Mouse (Mus musculus): Measurements from ENCODE around the gene Sec24a. TPM values are rescaled to one million over a fixed set of nuclear protein-coding genes. Genes with fewer than 3 reads are reported as not detected.
"Not testable (repeated sequence)": the region's sequence is repeated elsewhere in the genome, so short reads cannot be mapped to it uniquely, and the experiment has no call there.

The Sec24a gene
- polyA plus RNA-seq, 1 experiment from 2014 or later = 12.8 TPM

DNA sequence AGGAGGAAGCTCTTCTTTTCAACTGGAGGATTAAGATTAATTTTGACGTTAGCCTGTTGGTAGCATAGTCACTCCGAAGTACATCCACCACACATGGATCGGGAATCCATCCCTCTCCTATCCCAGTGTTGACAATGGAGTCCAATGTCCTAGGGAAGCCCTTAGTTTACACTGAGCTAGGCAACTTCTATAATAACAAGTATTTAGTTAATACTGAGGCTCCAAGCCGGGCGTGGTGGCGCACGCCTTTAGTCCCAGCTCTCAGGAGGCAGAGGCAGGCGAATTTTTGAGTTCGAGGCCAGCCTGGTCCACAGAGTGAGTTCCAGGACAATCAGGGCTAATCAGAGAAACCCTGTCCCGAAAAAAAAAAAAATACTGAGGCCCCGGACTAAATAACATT lies 6.4 kb downstream of the Sec24a start:
- Histone ChIP-seq H3K4me1 (peaks cover 26% of the 10 kb centered on the region), H3K27me3 (ENCODE audit: poor library complexity, severe bottlenecking) (peaks cover 9% of the 10 kb centered on the region; the same call in 1 of the 2 replicates), H3K4me3 (peak overlapping the region; percentile 100), H3K9me3 (no peaks in the 10 kb centered on the region), H3K36me3 (replicated peaks) (peaks cover 2% of the 10 kb centered on the region; the same call in 1 of the 2 replicates), H3K27ac (peak overlapping the region; percentile 89)
- 76% methylated on average over 11 of the region's 11 CpGs for WGBS
- no peak for DNase-seq (ENCODE audit: extremely low spot score, low spot score)

DNA sequence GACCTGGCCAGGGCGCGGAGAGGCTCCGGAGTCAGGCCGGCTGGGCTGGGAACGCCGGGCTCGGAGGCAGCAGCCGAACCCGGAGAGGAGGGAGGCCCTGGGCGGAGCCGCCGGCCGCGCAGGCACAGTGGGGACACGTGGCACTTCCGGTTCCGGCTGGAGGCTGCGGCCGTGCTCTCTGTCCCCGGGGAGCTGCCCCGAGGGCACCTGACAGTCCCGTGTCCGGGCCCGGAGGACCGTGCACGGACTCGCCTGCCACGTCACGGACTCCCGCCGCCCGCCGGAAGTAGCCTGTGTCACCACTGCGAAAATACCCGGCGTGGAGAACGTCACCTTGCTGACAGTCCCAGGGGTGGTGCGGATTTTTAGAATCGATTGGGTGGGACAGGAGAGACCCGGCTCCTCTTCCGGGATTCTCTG lies 7.1 kb downstream of the Sec24a start:
- H3K27ac ChIP-seq = peak overlapping the region; percentile 89
- under 1% methylated on average over 41 of the region's 41 CpGs for WGBS

DNA sequence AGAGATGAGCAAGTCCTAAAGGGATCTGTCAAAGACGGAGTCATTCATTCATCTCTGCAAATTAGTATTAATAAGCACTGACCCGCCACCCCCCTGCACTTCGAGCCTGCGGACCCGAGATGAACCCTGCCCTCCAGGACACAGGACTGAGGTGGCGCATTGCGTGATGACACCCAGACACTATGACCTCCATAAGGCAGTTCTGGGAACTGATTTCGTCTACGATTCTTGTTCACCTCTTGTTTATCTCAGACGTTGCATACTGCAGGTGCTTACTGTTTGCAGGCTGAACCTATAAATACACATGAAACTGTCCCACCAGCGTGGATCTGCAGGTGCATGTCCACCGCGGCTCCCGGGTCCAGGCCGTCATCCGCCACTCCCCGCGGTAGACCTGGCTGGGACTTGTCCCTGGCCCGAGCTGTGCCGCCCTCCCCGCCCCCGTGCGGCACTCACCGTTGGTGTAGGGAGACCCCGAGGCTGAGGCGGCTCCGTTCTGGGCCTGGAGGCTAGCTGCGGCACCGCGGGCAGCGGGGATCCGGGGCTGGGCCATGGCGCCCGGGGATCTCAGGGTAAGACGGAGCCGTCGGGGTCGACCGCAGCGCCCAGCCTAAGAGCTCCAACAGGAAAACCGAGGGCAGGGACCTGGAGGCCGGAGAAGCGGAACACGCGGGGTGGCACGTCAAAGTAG lies 7.7 kb downstream of the Sec24a start:
- no peak for DNase-seq (ENCODE audit: extremely low spot score, low spot score)
- Histone ChIP-seq H3K4me1 (peaks cover 26% of the 10 kb centered on the region), H3K27me3 (ENCODE audit: poor library complexity, severe bottlenecking) (no peaks in the 10 kb centered on the region), H3K4me3 (peak overlapping the region; percentile 100), H3K27ac (peak overlapping the region; percentile 89), H3K9me3 (no peaks in the 10 kb centered on the region), H3K36me3 (replicated peaks) (peaks cover 2% of the 10 kb centered on the region; the same call in 1 of the 2 replicates)
- under 1% methylated on average over 46 of the region's 46 CpGs for WGBS

More for the DNA sequence above, 7.1 kb downstream of the Sec24a start:
- Histone ChIP-seq H3K9me3 (no peaks in the 10 kb centered on the region), H3K36me3 (replicated peaks) (peaks cover 2% of the 10 kb centered on the region; the same call in 1 of the 2 replicates), H3K4me1 (peaks cover 26% of the 10 kb centered on the region), H3K4me3 (peak overlapping the region; percentile 100), H3K27me3 (ENCODE audit: poor library complexity, severe bottlenecking) (peaks cover 3% of the 10 kb centered on the region; the same call in 1 of the 2 replicates)
- peak; percentile 88 for DNase-seq (ENCODE audit: extremely low spot score, low spot score)

DNA sequence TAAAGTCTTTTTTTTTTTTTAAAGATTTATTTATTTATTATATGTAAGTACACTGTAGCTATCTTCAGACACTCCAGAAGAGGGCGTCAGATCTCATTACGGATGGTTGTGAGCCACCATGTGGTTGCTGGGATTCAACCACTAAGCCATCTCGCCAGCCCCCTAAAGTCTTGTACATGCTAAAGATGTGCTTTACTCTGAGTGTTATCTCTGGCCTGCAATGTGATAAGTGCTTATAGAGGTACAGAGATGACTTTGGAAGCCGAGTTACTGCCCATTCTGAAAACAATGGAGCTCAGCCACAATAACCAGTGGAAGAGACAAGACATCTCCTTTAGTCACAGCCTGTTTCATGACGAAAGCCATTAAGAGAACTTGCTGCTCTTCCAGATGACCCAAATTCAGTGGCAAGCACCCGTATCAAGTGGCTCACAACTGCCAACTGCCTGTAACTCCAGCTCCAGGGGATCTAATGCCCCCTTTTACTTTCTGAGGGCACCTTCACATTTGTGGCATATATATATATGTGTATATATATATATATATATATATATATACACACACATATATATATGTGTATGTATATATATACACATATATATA lies 11.7 kb downstream of the Sec24a start:
- DNase-seq (ENCODE audit: extremely low spot score, low spot score); H3K27me3 ChIP-seq (ENCODE audit: poor library complexity, severe bottlenecking); H3K4me3 ChIP-seq; H3K9me3 ChIP-seq; H3K27ac ChIP-seq: not testable (repeated sequence)
- Histone ChIP-seq H3K36me3 (replicated peaks) (peaks cover 14% of the 10 kb centered on the region), H3K4me1 (peaks cover 19% of the 10 kb centered on the region)
- WGBS = 82% methylated on average over 6 of the region's 6 CpGs

DNA sequence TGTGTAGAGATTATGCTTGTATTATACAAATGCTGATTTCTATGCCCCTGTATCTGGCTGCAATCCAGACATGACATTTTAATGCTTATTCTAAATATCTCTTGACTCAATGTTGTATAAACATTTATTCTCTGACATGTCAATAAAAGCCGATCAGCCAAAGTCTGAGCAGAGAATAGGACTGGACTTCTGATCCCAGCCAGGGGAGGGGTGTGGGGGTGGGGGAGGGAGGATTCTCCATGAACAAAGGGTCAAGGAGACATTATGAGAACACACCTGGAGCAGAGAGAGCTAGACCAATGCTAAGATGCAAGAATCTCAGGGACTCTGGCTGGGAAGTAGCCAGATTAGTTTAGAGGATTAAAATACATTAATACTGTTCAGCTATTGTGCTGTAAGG lies 17.3 kb downstream of the Sec24a start:
- no peak overlapping the region for H3K4me3 ChIP-seq
- peaks cover 43% of the 10 kb centered on the region for H3K36me3 ChIP-seq (replicated peaks)
- no peak for DNase-seq (ENCODE audit: extremely low spot score, low spot score)
- H3K27me3 ChIP-seq (ENCODE audit: poor library complexity, severe bottlenecking) = no peaks in the 10 kb centered on the region
- H3K9me3 ChIP-seq = no peaks in the 10 kb centered on the region
- no peaks in the 10 kb centered on the region for H3K4me1 ChIP-seq
- WGBS = 92% methylated on average over 1 of the region's 1 CpGs
- no peak overlapping the region for H3K27ac ChIP-seq

DNA sequence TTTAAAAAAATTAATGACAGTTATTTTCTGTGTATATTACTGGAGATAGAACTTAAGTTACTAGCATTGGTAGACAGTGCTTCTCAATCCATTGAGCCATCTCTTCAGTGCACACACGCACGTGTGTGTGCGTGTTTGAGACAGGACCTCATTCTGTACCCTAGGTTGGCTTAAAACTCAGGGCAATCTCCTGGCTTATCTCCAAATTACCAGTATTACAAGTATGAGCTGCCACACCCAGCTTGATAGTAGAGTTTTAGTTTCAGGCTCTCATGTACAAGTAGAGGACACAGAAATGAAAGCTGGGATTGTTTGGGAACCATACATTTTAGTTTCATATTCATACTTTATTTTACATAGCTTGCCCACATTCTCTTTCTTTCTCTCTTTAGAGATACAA lies 22.7 kb downstream of the Sec24a start:
- H3K9me3 ChIP-seq = no peaks in the 10 kb centered on the region
- H3K27me3 ChIP-seq (ENCODE audit: poor library complexity, severe bottlenecking) = no peaks in the 10 kb centered on the region
- 95% methylated on average over 3 of the region's 3 CpGs for WGBS
- H3K4me3 ChIP-seq = no peak overlapping the region
- no peak for DNase-seq (ENCODE audit: extremely low spot score, low spot score)
- peaks cover 62% of the 10 kb centered on the region for H3K36me3 ChIP-seq (replicated peaks)
- H3K4me1 ChIP-seq = no peaks in the 10 kb centered on the region
- H3K27ac ChIP-seq = no peak overlapping the region

DNA sequence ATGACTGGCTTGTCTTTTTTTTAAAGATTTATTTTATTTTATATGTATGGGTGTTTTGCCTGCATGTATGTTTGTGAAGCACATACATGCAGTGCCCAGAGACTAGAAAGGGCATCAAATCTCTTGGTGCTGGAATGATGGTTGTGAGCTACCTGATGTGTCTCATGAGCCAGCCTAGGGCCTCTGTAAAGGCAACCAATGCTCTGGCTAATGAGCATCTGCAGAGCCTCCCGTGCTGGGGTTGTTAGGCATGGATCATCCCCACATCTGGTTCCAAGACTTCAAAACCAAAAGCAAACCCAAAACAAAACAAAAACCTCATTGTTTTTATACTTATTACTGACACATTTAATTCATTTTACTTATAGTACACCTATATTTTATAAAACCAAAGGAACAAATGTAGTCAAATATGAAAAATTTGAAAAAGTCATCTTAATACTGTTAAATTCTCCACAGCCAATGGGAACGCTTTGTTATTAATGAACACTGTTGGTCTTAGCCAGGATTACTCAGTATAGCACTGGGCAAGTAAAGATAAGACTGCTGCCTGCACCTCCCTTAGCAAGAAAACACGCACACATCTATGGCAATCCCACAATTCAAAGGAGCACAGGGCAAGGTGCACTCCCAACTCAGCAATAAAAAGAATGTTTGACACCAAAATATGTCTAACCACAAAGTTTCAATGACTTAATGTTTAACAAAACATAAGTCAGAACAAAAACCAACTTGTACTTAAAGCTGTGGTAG lies 24.6 kb downstream of the Sec24a start:
- H3K36me3 ChIP-seq (replicated peaks) = peaks cover 72% of the 10 kb centered on the region
- no peaks in the 10 kb centered on the region for H3K27me3 ChIP-seq (ENCODE audit: poor library complexity, severe bottlenecking)
- no peaks in the 10 kb centered on the region for H3K9me3 ChIP-seq
- H3K4me3 ChIP-seq = no peak overlapping the region
- no peak for DNase-seq (ENCODE audit: extremely low spot score, low spot score)
- 86% methylated on average over 3 of the region's 3 CpGs for WGBS
- H3K4me1 ChIP-seq = no peaks in the 10 kb centered on the region
- H3K27ac ChIP-seq = no peak overlapping the region

DNA sequence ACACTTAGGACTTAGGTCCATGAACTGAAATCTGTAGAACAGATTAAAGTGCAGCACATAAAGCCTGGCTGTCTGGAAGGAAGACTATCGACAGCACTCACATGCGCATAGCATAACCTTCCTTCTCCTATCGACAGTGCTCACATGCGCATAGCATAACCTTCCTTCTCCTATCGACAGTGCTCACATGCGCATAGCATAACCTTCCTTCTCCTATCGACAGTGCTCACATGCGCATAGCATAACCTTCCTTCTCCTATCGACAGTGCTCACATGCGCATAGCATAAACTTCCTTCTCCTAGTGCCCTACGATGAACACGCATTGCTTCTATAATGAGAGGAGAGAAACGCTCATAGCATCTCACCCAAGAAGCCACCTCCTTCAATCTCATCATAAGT lies 29.2 kb downstream of the Sec24a start:
- not testable (repeated sequence) for H3K4me1 ChIP-seq; H3K27me3 ChIP-seq (ENCODE audit: poor library complexity, severe bottlenecking); H3K27ac ChIP-seq; H3K4me3 ChIP-seq; DNase-seq (ENCODE audit: extremely low spot score, low spot score); H3K9me3 ChIP-seq
- peaks cover 73% of the 10 kb centered on the region for H3K36me3 ChIP-seq (replicated peaks)
- WGBS = 95% methylated on average over 13 of the region's 13 CpGs

DNA sequence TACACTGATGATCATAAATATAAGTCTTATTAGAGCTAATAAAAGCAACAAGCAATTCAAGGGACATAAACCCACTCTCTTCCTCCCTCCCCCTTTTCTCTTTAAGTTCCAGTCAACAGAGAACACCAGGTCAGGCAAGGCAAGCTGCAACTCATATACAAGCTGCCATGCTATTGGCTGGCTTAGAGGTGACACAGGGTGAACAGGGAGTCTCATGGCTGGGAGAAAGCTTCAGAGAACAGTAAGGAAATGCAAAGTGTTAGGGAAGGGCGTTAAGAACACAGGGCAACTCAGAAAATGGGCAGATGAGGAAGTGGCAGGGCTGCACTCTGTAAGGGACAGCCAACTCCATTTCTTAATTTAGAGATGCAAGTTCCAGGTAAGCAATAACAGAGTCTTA lies 30.6 kb downstream of the Sec24a start:
- WGBS = 83% methylated on average over 1 of the region's 1 CpGs
- Histone ChIP-seq H3K27me3 (ENCODE audit: poor library complexity, severe bottlenecking) (no peaks in the 10 kb centered on the region), H3K27ac (no peak overlapping the region), H3K4me1 (no peaks in the 10 kb centered on the region), H3K4me3 (no peak overlapping the region), H3K9me3 (no peaks in the 10 kb centered on the region), H3K36me3 (replicated peaks) (peaks cover 68% of the 10 kb centered on the region)
- DNase-seq (ENCODE audit: extremely low spot score, low spot score) = no peak

DNA sequence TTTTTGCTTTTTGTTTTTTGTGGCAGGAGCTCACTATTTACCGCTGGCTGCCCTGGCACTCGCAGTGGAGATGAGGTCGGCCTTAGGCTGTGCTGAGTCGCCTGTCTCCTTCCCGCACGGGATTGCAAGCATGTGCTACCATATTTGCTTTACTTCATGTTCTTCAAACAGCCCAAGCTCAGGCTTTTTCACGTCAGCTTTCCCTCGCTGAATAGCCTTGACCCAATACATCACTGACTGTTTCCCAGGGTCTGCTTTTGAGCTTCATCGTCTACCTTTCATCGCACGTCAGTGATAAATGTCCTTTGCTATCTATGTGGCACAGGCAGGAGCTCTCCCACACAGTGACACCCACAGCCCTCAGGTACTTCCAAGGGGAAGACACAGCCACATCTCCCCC lies 42.4 kb downstream of the Sec24a start:
- Histone ChIP-seq H3K27me3 (ENCODE audit: poor library complexity, severe bottlenecking) (no peaks in the 10 kb centered on the region), H3K27ac (no peak overlapping the region), H3K36me3 (replicated peaks) (peaks cover 90% of the 10 kb centered on the region), H3K4me3 (no peak overlapping the region), H3K9me3 (no peaks in the 10 kb centered on the region), H3K4me1 (no peaks in the 10 kb centered on the region)
- 98% methylated on average over 11 of the region's 11 CpGs for WGBS
- no peak for DNase-seq (ENCODE audit: extremely low spot score, low spot score)

DNA sequence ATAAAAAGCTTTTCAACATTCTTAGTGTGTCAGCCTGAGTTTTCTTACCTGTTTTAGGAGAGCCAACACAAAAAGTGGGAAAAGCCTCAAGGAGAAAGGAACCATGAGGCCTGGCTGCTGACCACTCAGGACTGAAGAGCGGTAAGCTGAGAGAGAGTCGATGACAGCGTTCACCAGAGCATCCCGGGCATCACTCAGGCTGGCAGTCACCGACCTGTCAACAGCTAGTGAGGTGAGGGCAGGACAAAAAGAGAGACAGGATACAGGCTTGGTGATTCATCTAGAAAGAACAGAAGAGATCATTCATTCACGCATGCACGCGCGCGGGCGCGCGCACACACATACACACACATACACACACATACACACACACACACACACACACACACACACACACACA lies 56.4 kb downstream of the Sec24a start:
- Histone ChIP-seq H3K9me3 (no peaks in the 10 kb centered on the region), H3K27me3 (ENCODE audit: poor library complexity, severe bottlenecking) (no peaks in the 10 kb centered on the region), H3K4me3 (no peak overlapping the region), H3K4me1 (no peaks in the 10 kb centered on the region; the same call in 1 of the 2 replicates), H3K27ac (no peak overlapping the region), H3K36me3 (replicated peaks) (peaks cover 91% of the 10 kb centered on the region)
- DNase-seq (ENCODE audit: extremely low spot score, low spot score) = no peak
- WGBS = 99% methylated on average over 13 of the region's 13 CpGs

DNA sequence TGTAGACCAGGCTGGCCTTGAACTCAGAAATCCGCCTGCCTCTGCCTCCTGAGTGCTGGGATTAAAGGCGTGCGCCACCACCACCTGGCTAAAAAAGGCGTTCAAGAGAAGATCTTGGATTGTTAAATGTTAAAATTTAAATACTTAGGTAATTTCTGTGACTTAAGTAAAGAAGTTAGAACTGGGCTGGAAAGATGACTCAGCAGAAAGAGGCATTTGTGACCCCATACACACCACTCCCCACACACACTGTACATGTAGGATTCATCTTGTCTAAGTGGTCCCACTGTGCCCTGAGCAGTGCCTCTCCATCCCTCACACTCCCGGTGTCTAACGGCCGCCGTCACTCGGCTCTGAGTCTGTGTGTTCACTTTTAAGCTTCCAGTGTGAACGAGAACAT lies 57.0 kb downstream of the Sec24a start:
- H3K4me1 ChIP-seq = no peaks in the 10 kb centered on the region; the same call in 1 of the 2 replicates
- no peaks in the 10 kb centered on the region for H3K9me3 ChIP-seq
- no peak overlapping the region for H3K4me3 ChIP-seq
- no peak for DNase-seq (ENCODE audit: extremely low spot score, low spot score)
- no peak overlapping the region for H3K27ac ChIP-seq
- 97% methylated on average over 10 of the region's 10 CpGs for WGBS
- no peaks in the 10 kb centered on the region for H3K27me3 ChIP-seq (ENCODE audit: poor library complexity, severe bottlenecking)
- peaks cover 91% of the 10 kb centered on the region for H3K36me3 ChIP-seq (replicated peaks)

Data from forebrain, embryonic 10.5 days (tissue).